Mouse (Mus musculus) megakaryocyte-erythroid progenitor cell, adult 5-6 weeks (primary cell): ENCODE measurements around the gene Il10rb. TPM values are rescaled to one million over a fixed set of nuclear protein-coding genes. Genes with fewer than 3 reads are reported as not detected.
A peak's percentile ranks its signal among the peaks of the same experiment; 100 is the strongest.

ENCODE experiments used
- ATAC-seq: replicated peaks from 2 replicates; pipeline ENCODE4 v1.8.0; 2016; ENCODE audit warnings: mild to moderate bottlenecking, inconsistent platforms; ENCODE audit not compliant: severe bottlenecking, poor library complexity, low FRiP score, low TSS enrichment
- total RNA-seq, 2 experiments: library from RNA; stranded (forward) in 1 of 2; stranded (reverse) in 1 of 2; fragments of 200-1000, 215-1000 nt in 1 of 2; fragments of >200 nt in 1 of 2; fragmentation: Nextera tagmentation in 1 of 2; gene quantifications; 2 replicates each; pipeline ENCODE4 v1.2.3; 2014 to 2017

The Il10rb gene
- total RNA-seq, 2 experiments from 2014 or later, result 20.6 to 23.1 TPM

GRCm38 (mm10) chr16:91464594-91465504 is 58.9 kb downstream of the Il10rb start:
- ATAC-seq, result peak; percentile 89

GRCm38 (mm10) chr16:91465505-91466240 is 59.7 kb downstream of the Il10rb start:
- ATAC-seq, result no peak

GRCm38 (mm10) chr16:91466566-91466965 is 60.6 kb downstream of the Il10rb start:
- no peak for ATAC-seq

- ATAC-seq, result no peak
Observed at GRCm38 (mm10) chr16:91470470-91470869, 64.5 kb downstream of the Il10rb start.

- peak; percentile 67 for ATAC-seq
Observed at GRCm38 (mm10) chr16:91471481-91471880, 65.5 kb downstream of the Il10rb start.

Other genes starting within 250 kb of the Il10rb start
- not detected in 2 replicates for gene Olig2, start 180.7 kb upstream of the Il10rb start, total RNA-seq (2014; fragmentation: Nextera tagmentation)
- gene Olig2, start 180.7 kb upstream of the Il10rb start, total RNA-seq (2017), result not detected in 2 replicates
- not detected in 2 replicates for gene Olig1, start 136.4 kb upstream of the Il10rb start, total RNA-seq (2014; fragmentation: Nextera tagmentation)
- not detected in 2 replicates for gene Olig1, start 136.4 kb upstream of the Il10rb start, total RNA-seq (2017)
- 51.9 and 52.4 TPM in 2 replicates for gene Ifnar2, start 33.4 kb upstream of the Il10rb start, total RNA-seq (2014; fragmentation: Nextera tagmentation)
- 47.2 and 50.8 TPM in 2 replicates for gene Ifnar2, start 33.4 kb upstream of the Il10rb start, total RNA-seq (2017)
- gene Gm21970, start 14.4 kb upstream of the Il10rb start, total RNA-seq (2014; fragmentation: Nextera tagmentation), result 7.6 TPM in 1 of 2 replicates, not detected in the other
- not detected in 2 replicates for gene Gm21970, start 14.4 kb upstream of the Il10rb start, total RNA-seq (2017)
- 16.3 and 19.6 TPM in 2 replicates for gene Ifnar1, start 79.1 kb downstream of the Il10rb start, total RNA-seq (2014; fragmentation: Nextera tagmentation)
- gene Ifnar1, start 79.1 kb downstream of the Il10rb start, total RNA-seq (2017), result 22.2 and 22.7 TPM in 2 replicates
- 7.2 and 8.7 TPM in 2 replicates for gene Ifngr2, start 140.9 kb downstream of the Il10rb start, total RNA-seq (2014; fragmentation: Nextera tagmentation)
- 5.4 and 6.7 TPM in 2 replicates for gene Ifngr2, start 140.9 kb downstream of the Il10rb start, total RNA-seq (2017)
- gene Tmem50b, start 191.6 kb downstream of the Il10rb start, total RNA-seq (2014; fragmentation: Nextera tagmentation), result 2.1 and 5.1 TPM in 2 replicates
- gene Tmem50b, start 191.6 kb downstream of the Il10rb start, total RNA-seq (2017), result 0.38 and 2.9 TPM in 2 replicates
- 2.2 and 2.5 TPM in 2 replicates for gene Dnajc28, start 212.9 kb downstream of the Il10rb start, total RNA-seq (2014; fragmentation: Nextera tagmentation)
- gene Dnajc28, start 212.9 kb downstream of the Il10rb start, total RNA-seq (2017), result 3.9 and 5.0 TPM in 2 replicates
- 238 and 326 TPM in 2 replicates for gene Gart, start 240.8 kb downstream of the Il10rb start, total RNA-seq (2014; fragmentation: Nextera tagmentation)
- 560 and 702 TPM in 2 replicates for gene Gart, start 240.8 kb downstream of the Il10rb start, total RNA-seq (2017)
- gene Son, start 241.3 kb downstream of the Il10rb start, total RNA-seq (2014; fragmentation: Nextera tagmentation), result 233 and 272 TPM in 2 replicates
- gene Son, start 241.3 kb downstream of the Il10rb start, total RNA-seq (2017), result 196 and 233 TPM in 2 replicates